Mouse (Mus musculus) forebrain, postnatal 0 days (tissue): Measurements from ENCODE around the gene 1700092M07Rik. TPM values are rescaled to one million over a fixed set of nuclear protein-coding genes. Genes with fewer than 3 reads are reported as not detected.
"Not testable (repeated sequence)": the region's sequence is repeated elsewhere in the genome, so short reads cannot be mapped to it uniquely, and the experiment has no call there.

Source experiments
- ATAC-seq: fragments of 200-750 bp; cut with Nextera tagmentation; 2 replicates; pipeline ENCODE4 v1.8.0; 2017; ENCODE audit warnings: mild to moderate bottlenecking, moderate library complexity
- DNase-seq: peaks from one replicate; pipeline ENCODE4 v3.0.0-alpha.2; 2015
- H3K27ac ChIP-seq: fragments of 300-500 bp; sonication (generic); 2 replicates; pipeline ENCODE4 v1.5.1; 2014; ENCODE audit warnings: low read depth, mild to moderate bottlenecking, antibody characterized with exemption, low read length, moderate library complexity, mixed read lengths
- H3K27me3 ChIP-seq: fragments of 300-500 bp; sonication (generic); 2 replicates; pipeline ENCODE4 v1.6.1; 2014; ENCODE audit warnings: mild to moderate bottlenecking, low read length, mixed read lengths; ENCODE audit not compliant: insufficient read depth
- H3K36me3 ChIP-seq: fragments of 300-500 bp; sonication (generic); 2 replicates; pipeline ENCODE4 v1.6.1; 2014; ENCODE audit warnings: mild to moderate bottlenecking, moderate library complexity; ENCODE audit not compliant: insufficient read depth
- H3K4me1 ChIP-seq: fragments of 300-500 bp; sonication (generic); 2 replicates; pipeline ENCODE4 v1.6.1; 2014; ENCODE audit warnings: antibody characterized with exemption; ENCODE audit not compliant: insufficient read depth
- H3K4me2 ChIP-seq: fragments of 300-500 bp; sonication (generic); 2 replicates; pipeline ENCODE4 v1.6.1; 2014; ENCODE audit warnings: low read depth, mild to moderate bottlenecking, moderate library complexity
- H3K4me3 ChIP-seq: fragments of 300-500 bp; sonication (generic); 2 replicates; pipeline ENCODE4 v1.5.1; 2014; ENCODE audit warnings: low read depth, low read length, mixed read lengths
- H3K9ac ChIP-seq: fragments of 300-500 bp; sonication (generic); 2 replicates; pipeline ENCODE4 v1.6.1; 2014; ENCODE audit warnings: mild to moderate bottlenecking
- H3K9me3 ChIP-seq: fragments of 300-500 bp; sonication (generic); 2 replicates; pipeline ENCODE4 v1.6.1; 2016; ENCODE audit warnings: low read length
- CTCF ChIP-seq: sonication (generic); IDR thresholded peaks from 2 replicates; pipeline ENCODE4 v1.5.1; 2016; ENCODE audit warnings: antibody characterized with exemption, control low read depth, low read depth
- WGBS: fragments of 180-500 bp; shearing (Covaris S2); extraction: QIAGEN DNeasy Blood & Tissue Kit; methylation state at CpG from one replicate; pipeline ENCODE4 v1.1.7; 2014; 5-methylcytosine and 5-hydroxymethylcytosine counted together
- polyA plus RNA-seq: library from polyadenylated mRNA; unstranded; fragments of >200 nt; fragmentation: Nextera tagmentation; extraction: Ambion mirVana; gene quantifications from 2 replicates; pipeline ENCODE4 v1.2.1, GENCODE M21; 2015
- total RNA-seq: library from RNA; depleted of rRNA; stranded (reverse); fragments of >200 nt; gene quantifications from 2 replicates; pipeline ENCODE4 v1.2.3, GENCODE M21; 2014

The 1700092M07Rik gene
- total and polyA plus RNA-seq, 2 experiments from 2014 or later, result 0.67 TPM; not detected in 1

- no peak overlapping the region for H3K4me3 ChIP-seq
- H3K4me2 ChIP-seq, result no peak overlapping the region
- no peak overlapping the region for H3K9ac ChIP-seq
- H3K4me1 ChIP-seq, result peaks cover 12% of the 10 kb centered on the region
- WGBS, result 78% methylated on average over 8 of the region's 10 CpGs
- H3K27me3 ChIP-seq, result no peaks in the 10 kb centered on the region
- no peaks in the 10 kb centered on the region for H3K9me3 ChIP-seq
- ATAC-seq (no peak), DNase-seq (no peak)
- TF ChIP-seq CTCF, result no peak
- H3K27ac ChIP-seq, result no peak overlapping the region
- H3K36me3 ChIP-seq, result 0 out of 2 replicates have a peak, but pooled peaks cover 2% of the 10 kb centered on the region
Observed at GRCm38 (mm10) chr19:8716767-8717475, 23.6 kb upstream of the 1700092M07Rik start.

- TF ChIP-seq CTCF, result peak; percentile 81
- H3K27me3 ChIP-seq, result no peaks in the 10 kb centered on the region
Observed at GRCm38 (mm10) chr19:8718357-8718756, 22.2 kb upstream of the 1700092M07Rik start.

GRCm38 (mm10) chr19:8719037-8719436 lies 21.5 kb upstream of the 1700092M07Rik start:
- H3K4me3 ChIP-seq, H3K27me3 ChIP-seq, H3K4me2 ChIP-seq, DNase-seq, H3K4me1 ChIP-seq, H3K9me3 ChIP-seq, H3K27ac ChIP-seq, H3K9ac ChIP-seq, ATAC-seq, H3K36me3 ChIP-seq: not testable (repeated sequence)

More at GRCm38 (mm10) chr19:8718357-8718756, 22.2 kb upstream of the 1700092M07Rik start:
- ATAC-seq (no peak), DNase-seq (peak; percentile 65)
- Histone ChIP-seq H3K9ac (no peak overlapping the region), H3K4me2 (no peak overlapping the region), H3K9me3 (no peaks in the 10 kb centered on the region), H3K27ac (no peak overlapping the region), H3K36me3 (no peaks in the 10 kb centered on the region), H3K4me3 (no peak overlapping the region), H3K4me1 (peaks cover 7% of the 10 kb centered on the region; the same call in 1 of the 2 replicates)
- 70% methylated on average over 3 of the region's 3 CpGs for WGBS

GRCm38 (mm10) chr19:8721378-8721777 lies 19.1 kb upstream of the 1700092M07Rik start:
- Histone ChIP-seq H3K4me3 (no peak overlapping the region), H3K27me3 (no peaks in the 10 kb centered on the region), H3K9ac (no peak overlapping the region), H3K4me2 (peak overlapping the region; percentile 55), H3K27ac (no peak overlapping the region), H3K9me3 (no peaks in the 10 kb centered on the region), H3K4me1 (peaks cover 12% of the 10 kb centered on the region), H3K36me3 (peaks cover 16% of the 10 kb centered on the region)
- no peak for DNase-seq
- ATAC-seq, result no peak
- WGBS, result 76% methylated on average over 1 of the region's 1 CpGs
- TF ChIP-seq CTCF, result no peak

GRCm38 (mm10) chr19:8722021-8722420 lies 18.5 kb upstream of the 1700092M07Rik start:
- DNase-seq (no peak), ATAC-seq (no peak)
- Histone ChIP-seq H3K27me3 (no peaks in the 10 kb centered on the region), H3K36me3 (peaks cover 23% of the 10 kb centered on the region), H3K4me2 (peak overlapping the region; percentile 55), H3K9me3 (no peaks in the 10 kb centered on the region), H3K4me1 (peaks cover 12% of the 10 kb centered on the region), H3K9ac (peak overlapping the region; percentile 84), H3K4me3 (peak overlapping the region; percentile 85), H3K27ac (0 out of 2 replicates have a peak overlapping the region, but pooled peaks have one; percentile 99)
- 57% methylated on average over 4 of the region's 4 CpGs for WGBS
- no peak for TF ChIP-seq CTCF

- peak overlapping the region; percentile 85 for H3K4me3 ChIP-seq
- ATAC-seq (no peak), DNase-seq (no peak)
- H3K4me1 ChIP-seq, result peaks cover 12% of the 10 kb centered on the region
- peaks cover 23% of the 10 kb centered on the region for H3K36me3 ChIP-seq
- H3K9ac ChIP-seq, result peak overlapping the region; percentile 84
- WGBS, result 2% methylated on average over 5 of the region's 5 CpGs
- peak overlapping the region; percentile 99 for H3K27ac ChIP-seq
- H3K4me2 ChIP-seq, result peak overlapping the region; percentile 55
- no peaks in the 10 kb centered on the region for H3K9me3 ChIP-seq
- TF ChIP-seq CTCF, result no peak
- H3K27me3 ChIP-seq, result no peaks in the 10 kb centered on the region
Observed at GRCm38 (mm10) chr19:8722559-8722906, 18.0 kb upstream of the 1700092M07Rik start.

- H3K4me1 ChIP-seq, result peaks cover 12% of the 10 kb centered on the region
- H3K9me3 ChIP-seq, result no peaks in the 10 kb centered on the region
- H3K27me3 ChIP-seq, result no peaks in the 10 kb centered on the region
- WGBS, result 2% methylated on average over 50 of the region's 50 CpGs
- H3K4me2 ChIP-seq, result peak within 1 kb of the TSS; percentile 57
- peaks cover 23% of the 10 kb centered on the region for H3K36me3 ChIP-seq
- TF ChIP-seq CTCF, result no peak; the same call in 1 of the 2 replicates
- peak within 1 kb of the TSS; percentile 85 for H3K4me3 ChIP-seq
- peak within 1 kb of the TSS; percentile 99 for H3K27ac ChIP-seq
- peak within 1 kb of the TSS; percentile 84 for H3K9ac ChIP-seq
- peak; percentile 98 for ATAC-seq
- peak; percentile 99 for DNase-seq
Observed at GRCm38 (mm10) chr19:8722907-8723573, 17.5 kb upstream of the 1700092M07Rik start, which contains the start of gene Slc3a2. Gene Slc3a2, minus strand, starts transcription at chr19:8723369.
